Mouse (Mus musculus) mammary gland, adult 2 months (tissue): ENCODE results near the gene Tspyl1. TPM values are rescaled to one million over a fixed set of nuclear protein-coding genes. Genes with fewer than 3 reads are reported as not detected.

Source experiments
- polyA plus RNA-seq: library from polyadenylated mRNA; depleted of rRNA; stranded (reverse); fragments of >200 nt; gene quantifications from 2 replicates; pipeline ENCODE4 v1.2.3, GENCODE M21; 2012; ENCODE audit warnings: low replicate concordance; rRNA removed

The Tspyl1 gene
- 29.6 and 36.4 TPM in 2 replicates for polyA plus RNA-seq

DNA sequence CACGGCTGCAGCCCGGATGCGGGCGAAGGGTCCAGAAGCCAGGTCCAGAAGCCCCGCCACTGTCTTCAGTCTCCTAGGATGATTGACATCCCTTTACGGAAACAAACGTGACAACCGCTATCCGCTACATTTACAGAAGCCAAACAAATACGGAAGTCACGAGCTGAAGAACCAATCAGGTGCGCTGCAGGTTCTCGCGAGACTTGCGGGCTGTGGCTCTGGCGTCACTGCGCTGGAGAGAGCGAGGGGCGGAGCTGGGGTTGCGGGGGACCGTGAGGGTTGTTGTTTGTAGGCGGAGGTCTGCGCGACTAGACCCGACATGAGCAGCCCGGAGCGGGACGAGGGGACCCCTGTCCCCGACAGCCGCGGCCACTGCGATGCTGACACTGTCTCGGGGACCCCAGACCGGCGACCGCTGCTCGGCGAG is at the start of gene Tspyl1:
Gene Tspyl1, plus strand, starts transcription at position 229 of the 427 bp plus-strand sequence.

DNA sequence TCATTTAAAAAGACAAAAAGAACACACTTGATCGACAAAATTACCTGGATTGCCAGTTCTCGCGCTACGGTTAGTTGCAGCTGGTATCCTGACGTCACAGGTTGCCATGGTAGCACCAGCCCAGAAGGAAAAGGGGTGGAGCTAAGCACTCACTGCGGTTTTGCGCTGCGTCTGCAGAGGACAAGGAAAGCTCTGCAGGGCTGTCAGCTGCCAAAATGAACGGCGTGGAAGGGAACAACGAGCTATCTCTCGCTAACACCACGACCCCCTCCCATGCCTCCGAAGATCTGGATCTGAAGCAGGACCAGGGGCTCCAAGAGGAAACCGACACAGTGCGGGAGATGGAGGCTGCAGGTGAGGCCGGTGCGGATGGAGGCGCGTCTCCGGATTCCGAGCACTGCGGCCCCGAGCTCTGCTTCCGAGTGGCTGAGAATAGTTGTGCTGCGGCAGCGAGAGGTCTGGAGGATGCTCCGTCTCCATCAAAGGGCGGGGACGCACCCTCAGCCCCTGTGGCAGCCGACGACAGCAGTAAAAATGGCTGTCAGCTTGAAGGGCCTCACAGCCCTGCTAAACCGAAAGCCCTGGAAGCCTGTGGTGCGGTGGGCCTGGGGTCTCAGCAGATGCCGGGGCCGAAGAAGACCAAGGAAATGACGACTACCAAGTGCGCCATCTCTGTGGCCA is 15.4 kb downstream of the Tspyl1 start, which contains the start of gene Tspyl4:
Gene Tspyl4, plus strand, starts transcription at position 144 of the 681 bp plus-strand sequence.

Other genes starting within 250 kb of the Tspyl1 start
- not detected in 2 replicates for gene Trappc3l, start 244.6 kb upstream of the Tspyl1 start, polyA plus RNA-seq
- gene Calhm4, start 237.9 kb upstream of the Tspyl1 start, polyA plus RNA-seq: not detected in 2 replicates
- 0.27 and 1.1 TPM in 2 replicates for gene Calhm5, start 185.7 kb upstream of the Tspyl1 start, polyA plus RNA-seq
- 11.1 and 33.0 TPM in 2 replicates for gene Calhm6, start 154.2 kb upstream of the Tspyl1 start, polyA plus RNA-seq
- 18.7 and 37.2 TPM in 2 replicates for gene Dse, start 74.5 kb upstream of the Tspyl1 start, polyA plus RNA-seq
- 3.3 and 6.9 TPM in 2 replicates for gene Tspyl4, start 15.3 kb downstream of the Tspyl1 start, polyA plus RNA-seq
- not detected in 2 replicates for gene Col10a1, start 107.8 kb downstream of the Tspyl1 start, polyA plus RNA-seq
- gene Nt5dc1, start 136.4 kb downstream of the Tspyl1 start, polyA plus RNA-seq: 5.9 and 6.7 TPM in 2 replicates
- 0.55 and 0.73 TPM in 2 replicates for gene Frk, start 201.2 kb downstream of the Tspyl1 start, polyA plus RNA-seq